Mouse (Mus musculus) c-Kit-positive CD71-positive TER-119-positive erythroid progenitor cells, embryonic 14.5 days (primary cell): ENCODE measurements around the gene March1.
"Not testable (repeated sequence)": the region's sequence is repeated elsewhere in the genome, so short reads cannot be mapped to it uniquely, and the experiment has no call there.

ENCODE experiments used
- DNase-seq: peaks from one replicate; pipeline ENCODE4 v3.0.0-alpha.2; 2013; ENCODE audit warnings: low spot score

Gene March1

DNA sequence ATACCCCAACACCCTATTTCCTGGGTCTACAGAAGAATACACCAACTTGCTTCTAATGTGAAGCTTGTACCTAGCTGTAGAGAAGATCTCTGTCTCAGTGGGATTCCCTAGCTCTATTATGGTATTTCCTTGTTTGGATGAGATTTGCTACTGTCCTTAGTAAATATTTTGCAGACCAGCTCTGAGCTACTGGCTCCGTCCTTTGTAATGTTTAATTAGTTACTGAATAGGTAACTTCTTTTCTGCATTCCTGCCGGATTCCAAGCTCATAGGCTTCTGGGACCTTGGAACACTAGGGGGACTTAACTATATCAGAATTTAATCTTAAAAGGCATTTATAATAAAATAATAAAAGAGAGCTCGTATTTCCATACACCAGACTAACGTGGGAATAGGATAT, 799.9 kb downstream of the March1 start:
- DNase-seq: not testable (repeated sequence)

DNA sequence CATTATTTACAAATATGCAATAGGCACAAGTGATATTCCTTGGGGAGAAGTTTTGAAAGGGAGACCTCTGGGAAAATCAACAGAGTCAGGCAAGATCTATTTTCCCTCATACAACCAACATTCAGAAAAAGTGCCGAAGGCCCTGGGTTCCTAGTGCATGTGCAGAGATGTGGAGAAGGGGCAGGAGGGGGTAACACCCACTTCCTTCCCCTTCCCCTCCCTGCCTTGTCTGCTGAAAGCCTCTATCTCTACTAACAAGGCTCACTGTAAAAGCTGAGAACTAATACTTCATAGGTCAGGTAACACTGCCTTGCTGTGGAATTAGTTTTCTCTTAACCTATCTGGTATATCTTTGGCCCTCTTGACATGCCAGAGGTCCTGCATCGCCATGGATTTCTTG, 812.9 kb downstream of the March1 start:
- no peak for DNase-seq

DNA sequence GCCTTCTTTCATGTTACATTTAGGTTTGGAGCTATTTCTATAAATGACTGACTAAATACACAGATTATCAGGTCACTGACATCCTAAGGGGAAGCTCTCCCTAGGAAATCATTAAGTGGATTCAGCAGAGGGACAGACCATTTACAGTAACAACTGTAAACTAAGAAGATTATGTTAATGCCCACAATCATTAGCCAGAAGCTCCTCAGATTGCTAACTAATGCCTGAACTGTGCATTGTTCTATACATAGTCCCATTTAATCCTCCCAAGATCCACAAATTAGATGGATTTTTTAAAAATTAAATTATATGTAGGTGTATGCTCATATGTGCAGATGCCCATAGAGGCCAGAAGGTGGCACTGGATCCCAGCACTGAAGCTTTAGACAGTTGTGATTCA, 815.9 kb downstream of the March1 start:
- DNase-seq: no peak

DNA sequence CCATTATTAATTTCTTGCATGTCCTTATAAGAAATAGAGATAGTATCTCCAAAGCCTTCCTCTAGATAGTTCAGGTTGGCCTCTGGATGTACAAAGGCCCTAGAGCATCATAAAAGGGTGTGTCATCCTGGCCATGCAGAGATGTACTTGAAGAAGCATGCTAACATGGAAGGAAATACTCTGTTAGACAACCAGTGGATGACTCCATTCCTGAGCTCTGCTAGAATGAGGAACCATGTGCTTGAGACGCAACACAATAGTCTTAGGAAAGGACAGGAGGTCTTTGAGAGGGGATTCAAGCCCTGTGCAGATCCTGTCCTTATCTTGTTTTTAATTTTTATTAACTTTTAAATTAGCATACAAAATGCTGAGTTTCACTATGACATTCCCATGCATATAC, 819.1 kb downstream of the March1 start:
- DNase-seq: no peak

DNA sequence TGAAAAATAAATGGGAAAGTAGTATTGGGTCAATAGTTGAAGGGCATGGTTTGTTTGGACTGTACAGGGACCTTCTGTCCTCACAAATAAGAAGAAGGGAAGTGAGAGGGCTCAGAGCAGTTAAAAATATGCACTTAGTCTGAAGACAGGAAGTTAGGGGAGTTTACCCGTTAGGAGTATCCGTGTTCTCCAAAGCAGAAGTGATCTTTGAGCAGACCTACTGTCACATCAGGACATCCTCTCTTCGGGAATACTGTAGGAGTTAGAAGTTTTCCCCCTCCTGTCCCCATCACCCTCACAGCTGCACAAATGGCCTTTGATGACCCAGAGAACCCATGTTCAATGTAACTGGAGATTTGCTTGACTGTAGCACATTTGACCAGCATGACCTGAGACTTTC, 820.2 kb downstream of the March1 start:
- no peak for DNase-seq

DNA sequence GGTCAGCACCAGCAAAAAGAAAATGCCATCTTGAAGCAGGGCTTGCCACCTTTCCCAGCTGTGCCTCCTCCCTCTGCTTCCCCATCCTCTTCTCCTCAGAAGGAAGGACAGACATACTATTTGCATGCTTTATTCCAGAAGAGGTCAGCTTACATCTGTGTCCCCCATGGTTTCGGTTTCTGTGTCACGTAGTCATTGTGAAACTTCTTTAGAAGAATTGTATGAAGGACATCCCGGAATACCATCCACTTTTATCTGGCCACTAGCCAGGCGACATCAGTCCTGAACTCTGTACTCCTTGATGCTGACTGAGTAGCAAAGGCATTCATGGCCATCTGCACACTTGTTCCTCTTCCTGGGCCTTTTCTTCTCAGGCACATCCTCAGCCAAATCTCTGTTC, 820.8 kb downstream of the March1 start:
- DNase-seq: no peak

DNA sequence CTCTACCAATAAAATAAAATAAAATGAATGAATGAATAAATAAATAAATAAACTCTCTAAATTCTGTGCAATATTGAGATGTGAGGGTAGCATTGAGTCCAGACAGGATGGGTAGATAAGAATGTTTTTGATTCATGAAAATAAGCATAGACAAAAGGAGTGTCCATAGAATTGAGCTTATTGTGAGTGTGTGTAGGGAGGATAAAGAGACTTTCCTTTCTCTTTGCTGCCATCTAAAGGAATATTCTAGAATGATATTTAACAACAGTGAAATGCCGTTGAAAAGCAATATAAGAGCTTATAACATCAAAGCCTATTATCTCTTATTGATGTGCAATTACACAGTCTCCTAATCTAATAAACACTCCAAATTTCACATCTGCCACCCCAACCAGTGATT, 823.4 kb downstream of the March1 start:
- DNase-seq: no peak

DNA sequence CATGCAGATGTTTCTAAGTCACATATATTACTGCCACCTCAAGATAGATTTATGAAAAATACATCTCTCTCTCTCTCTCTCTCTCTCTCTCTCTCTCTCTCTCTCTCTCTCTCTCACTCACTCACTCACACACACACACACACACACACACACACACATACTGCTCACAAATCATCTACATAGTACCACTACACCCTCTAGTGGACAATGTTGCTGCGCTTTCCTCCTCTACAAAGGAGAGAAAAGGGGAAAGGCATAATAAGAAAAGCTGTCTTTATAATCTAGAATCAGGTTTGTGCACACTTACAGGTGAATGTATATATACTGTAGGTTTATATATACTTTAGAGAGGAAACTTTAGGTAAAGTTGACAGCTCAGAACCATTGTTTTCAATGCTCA, 825.1 kb downstream of the March1 start:
- DNase-seq: no peak

DNA sequence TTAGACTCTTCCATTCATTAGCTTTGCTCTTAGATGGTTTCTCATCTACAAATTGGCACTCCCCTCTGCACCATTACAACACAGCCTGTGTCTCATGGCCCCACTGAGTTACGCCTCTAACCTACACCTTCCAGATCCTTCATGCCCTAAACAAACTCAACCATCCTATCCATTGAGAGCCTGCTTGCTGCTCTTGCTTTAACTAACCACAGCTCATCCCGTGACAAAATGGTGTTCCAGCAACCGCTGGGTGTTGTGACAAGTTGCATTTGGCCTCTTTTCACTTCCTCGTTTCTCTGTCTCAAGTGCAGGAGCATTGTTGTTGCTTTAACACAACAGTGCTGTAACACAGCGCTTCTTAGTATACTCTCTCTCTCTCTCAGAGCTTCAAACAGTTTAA, 826.4 kb downstream of the March1 start:
- DNase-seq: no peak

DNA sequence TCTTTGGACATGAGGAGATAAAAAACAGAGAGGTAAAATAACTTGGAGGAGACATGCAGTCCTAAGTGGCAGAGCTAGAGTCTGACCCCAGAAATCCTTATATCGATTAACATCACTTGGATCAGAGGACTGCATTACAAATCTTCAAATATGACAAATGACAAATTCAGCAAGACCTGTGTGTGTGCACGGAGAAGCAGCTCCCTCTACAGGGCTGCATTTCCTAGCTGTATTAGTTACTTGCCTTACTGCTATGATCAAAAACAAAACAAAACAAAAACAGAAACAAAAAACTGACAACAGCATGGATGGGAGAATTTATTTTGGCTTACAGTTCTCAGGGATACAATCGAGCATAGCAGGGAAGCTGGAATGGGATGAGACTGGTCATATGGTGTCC, 827.7 kb downstream of the March1 start:
- no peak for DNase-seq

DNA sequence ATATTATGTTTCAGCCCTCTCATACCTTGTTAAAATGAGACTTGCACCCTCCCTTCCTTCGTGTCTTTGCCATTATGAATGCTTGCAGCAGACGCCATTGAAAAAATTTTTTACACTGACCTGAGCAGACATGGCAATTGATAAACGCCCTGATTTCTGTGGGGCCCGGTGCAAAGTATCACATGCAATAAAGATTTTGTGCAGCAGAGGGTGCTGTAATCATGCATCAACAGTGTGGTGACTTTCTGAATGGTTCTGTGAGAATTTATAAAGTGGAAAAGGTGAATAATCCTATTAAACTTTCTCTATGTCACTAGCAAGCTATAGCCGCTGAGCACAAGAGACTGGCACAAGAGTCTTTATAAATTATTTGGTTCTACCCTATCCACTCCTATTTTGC, 833.0 kb downstream of the March1 start:
- peak; percentile 22 for DNase-seq

DNA sequence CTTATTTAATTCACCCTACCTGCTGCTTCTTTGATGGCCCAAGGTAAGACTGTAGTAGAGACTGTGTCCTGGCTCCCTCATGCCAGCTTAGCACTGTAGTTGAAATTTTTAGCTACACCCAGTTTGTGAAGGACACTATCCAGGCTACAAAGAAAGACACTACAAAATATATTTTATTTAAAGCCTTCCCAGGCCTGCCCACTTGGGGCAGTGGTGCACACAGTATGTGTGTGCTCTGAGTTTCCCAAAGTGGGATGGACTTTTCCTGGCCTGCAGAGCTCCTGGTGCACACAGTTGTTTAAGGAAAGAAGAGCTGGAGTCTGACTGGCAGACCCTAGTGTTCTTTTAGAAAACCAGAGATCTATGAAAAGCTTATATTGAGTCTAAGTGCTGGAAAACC, 839.4 kb downstream of the March1 start:
- no peak for DNase-seq

DNA sequence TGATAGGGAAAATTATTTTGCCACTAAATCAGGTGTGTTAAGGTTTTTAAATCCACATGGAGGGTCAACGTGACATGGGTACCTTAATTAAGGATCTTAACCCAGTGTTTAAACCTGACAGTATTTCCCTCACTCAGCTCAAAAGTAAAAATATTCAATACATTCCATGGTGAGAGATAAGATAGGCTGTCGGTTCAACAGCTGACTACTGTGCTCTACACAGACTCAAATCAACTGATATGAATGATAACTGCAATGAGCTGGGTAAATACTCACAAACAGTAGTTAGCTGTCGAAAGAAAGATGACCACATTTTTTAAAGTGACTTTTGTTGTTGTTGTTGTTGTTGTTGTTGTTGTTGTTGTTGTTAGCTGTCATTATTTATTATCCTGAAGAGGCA, 852.1 kb downstream of the March1 start:
- no peak for DNase-seq

DNA sequence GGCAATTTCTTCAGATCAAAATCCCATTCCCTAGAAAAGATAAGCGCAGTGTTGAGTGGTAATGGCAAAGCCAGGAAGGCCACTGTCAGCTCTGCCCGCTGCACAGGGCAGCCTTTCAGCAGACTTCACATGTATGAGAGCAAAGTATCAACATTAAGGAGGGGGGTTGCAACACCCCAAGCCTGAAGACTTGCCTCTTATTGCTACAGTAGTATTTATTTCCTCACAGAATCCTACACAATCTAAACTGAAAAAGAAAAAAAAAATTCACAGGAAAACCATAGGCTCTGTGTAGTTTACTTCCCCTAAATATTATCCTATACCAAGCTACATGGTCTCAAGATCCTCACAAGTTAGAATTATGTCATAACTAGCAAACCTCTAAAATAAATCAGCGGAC, 859.2 kb downstream of the March1 start:
- no peak for DNase-seq

DNA sequence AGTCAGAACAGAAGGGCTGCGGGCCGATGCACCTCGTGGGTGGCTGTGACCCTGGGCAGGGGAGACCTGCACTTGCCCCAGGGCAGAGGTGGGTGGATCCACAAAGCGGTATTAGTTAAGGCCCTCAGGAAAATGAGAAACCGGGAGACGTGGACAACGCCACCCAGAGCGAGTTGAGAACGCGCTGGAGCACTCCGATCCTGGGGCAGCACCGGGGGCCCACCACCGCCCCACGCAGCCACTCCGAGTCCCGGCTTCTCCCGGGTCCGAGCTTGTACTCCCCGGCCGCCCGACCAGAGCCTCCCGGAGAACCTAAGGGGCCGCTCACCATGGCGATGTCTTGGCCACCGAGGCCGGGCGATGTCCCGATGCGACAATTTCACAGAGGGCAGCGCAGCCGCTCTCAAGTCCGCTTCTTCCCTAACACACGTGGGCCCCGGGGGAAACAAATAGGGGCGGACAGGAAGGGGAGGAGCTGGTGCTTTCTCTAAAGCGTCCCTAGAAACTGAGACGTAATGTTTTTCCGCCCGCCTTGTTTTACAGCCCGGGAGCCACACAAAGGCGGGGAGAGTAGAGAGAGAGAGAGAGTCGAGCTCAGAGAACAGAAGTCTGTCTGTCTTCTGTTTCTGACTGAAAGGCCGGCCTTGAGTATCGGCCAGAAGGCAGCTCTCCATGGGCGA, 868.5 kb downstream of the March1 start, which contains the start of gene Tma16:
Gene Tma16 (minus strand): TSS at position 447 of the 680 bp plus-strand sequence.
- peak; percentile 81 for DNase-seq

DNA sequence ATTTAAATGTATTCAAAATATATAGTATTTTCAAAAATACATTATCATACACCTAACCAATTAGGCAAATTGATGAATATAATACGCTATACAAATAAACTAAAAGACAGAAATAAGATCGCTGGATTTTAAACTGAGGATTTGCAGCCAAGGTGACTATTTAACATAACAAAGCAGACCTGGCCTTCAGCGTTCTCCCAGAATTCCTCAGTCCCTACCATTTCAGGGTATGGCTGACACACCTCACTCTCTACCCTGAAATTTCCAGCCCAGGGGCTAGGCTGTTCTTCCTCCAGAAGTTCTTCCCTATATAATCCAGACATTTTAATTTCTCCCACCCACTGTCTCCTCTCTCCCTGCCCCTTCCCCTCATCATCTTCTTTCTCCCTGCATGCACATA, 870.9 kb downstream of the March1 start:
- no peak for DNase-seq

DNA sequence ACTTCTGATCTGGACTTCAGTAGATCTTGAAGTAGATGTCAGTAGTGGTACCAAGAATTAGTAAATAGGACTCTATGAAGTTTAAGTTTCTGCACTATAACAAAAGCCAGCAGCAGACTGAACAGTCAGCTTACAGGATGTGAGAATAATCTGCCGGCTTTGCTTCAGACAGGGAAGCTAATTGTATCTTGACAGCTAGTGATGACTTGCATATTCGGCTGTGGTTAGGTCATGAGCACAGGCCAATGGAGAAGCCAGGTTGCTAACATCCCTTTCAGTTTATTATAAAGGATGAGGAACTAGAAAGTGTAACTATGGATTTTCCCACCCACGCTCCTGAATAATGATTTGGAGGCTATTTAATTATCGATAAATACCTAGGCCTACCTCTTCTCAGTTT, 872.9 kb downstream of the March1 start:
- no peak for DNase-seq

DNA sequence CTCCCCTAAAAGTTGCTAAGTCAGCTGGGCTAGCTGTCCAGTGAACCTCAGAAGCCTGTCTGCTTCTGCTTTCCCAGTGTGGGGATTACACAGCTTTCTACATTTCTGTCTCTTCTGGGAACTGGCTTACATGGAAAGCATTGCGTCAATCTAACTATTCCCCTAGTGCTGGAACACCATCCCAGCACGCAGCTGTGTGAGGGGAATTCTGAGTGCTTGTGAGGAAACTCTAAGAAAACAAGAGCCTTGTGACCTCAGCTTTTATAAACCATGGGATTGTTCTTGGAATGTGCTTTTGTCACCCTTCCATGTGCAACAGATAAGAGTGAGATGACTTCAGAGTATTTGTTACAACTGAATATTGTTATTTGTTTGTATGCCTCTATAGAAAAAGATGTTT, 876.8 kb downstream of the March1 start:
- DNase-seq: no peak

DNA sequence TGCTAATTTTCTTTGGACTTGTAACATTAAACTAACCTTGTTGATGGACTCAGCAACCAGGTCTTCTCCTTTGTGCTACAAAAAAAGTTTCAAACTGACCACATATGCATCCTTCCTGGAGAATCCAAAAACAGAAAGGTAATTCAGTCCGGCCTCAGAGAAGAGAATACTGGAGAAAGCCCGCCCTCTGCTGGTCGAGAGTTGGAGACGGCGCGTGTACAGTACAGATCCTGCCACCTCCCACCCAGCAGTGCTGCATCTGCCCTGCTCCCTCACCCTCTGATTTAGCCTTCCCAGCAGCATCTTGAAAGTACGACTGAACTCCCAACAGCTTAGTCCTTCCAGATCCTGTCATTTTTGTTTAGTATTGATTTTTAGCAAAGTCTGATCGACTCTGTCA, 878.0 kb downstream of the March1 start:
- DNase-seq: peak; percentile 39

DNA sequence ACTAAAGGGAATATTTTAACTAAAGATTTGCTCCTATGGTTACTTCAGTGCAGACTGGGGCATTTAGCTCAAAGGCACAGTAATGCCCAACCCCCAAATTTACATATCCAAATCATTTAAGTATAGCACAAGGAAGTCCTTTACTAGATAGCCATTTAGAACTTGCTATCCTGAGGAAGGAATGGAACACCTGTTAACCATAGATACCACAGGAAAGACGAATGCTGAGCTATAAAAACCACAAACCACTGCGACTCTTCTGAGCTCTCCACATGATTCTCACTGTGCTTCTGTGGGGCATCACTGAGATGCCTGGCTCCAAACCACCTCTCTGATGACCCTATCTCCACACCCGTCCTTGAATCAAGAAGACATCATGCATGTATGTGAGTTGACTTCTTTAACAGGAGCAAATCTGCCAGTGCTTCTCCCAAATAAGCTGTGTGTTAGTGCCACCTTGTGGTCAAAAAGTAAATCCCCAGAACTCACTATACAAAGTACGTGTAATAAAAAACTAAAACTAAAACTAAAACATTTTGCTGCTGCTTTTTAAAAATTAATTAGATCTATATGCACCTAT, 879.4 kb downstream of the March1 start:
- DNase-seq: peak; percentile 54

DNA sequence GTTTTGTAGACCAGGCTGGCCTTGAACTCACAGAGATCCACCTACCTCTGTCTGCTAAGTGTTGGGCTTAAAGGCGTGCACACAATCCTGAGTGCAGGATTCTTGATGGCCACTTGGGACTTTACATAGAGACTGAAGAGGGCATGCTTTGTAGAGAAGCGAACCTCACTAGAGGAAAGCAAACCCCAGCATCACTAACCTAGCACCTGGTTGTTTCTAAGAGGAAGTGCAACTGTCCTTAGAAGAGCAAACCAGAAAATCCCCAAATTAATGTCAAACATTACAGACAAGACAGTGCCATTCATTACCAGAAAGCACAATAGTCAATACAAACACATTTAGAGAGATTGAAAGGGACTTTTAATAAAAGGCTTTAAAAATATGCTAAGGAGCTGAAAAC, 885.7 kb downstream of the March1 start:
- no peak for DNase-seq

DNA sequence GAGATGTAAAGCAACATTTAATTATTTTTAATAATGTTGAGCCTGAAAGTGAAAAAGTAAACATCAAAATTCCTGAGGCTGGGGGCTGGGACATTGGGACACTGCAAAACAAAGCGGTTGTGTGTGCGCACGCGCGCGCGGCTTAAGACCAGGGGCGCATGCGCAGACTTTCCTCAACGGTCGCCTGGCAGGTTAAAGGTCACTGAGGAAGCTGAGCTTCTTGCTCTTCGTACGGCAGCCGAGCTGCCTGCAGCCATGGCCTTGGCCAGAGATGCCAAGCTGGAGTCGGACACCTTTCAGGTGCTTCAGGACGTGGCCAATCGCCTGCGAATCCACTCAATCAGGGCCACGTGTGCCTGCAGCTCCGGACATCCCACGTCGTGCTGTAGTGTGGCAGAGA, 893.8 kb downstream of the March1 start, which contains the start of gene Tktl2:
Gene Tktl2 (plus strand): TSS at position 220 of the 400 bp plus-strand sequence.
- DNase-seq: no peak

DNA sequence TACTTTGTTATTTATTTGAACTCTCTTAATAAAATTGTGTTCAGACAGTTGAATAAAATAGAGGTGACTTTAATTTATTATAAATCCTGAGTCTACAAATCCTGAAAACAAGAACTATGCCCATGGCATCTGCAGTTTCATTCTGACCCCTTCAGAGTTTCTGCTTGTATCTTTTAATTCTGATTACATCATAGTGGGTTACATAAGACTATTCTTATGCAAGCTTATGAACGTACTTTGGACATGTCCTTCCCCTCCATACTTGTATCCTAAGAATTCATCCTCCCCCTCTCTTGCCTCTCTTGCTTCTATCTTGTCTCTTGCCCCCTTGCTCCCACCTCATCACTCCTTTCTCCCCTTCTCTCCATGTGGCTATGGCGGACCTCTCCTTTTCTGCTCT, 901.4 kb downstream of the March1 start:
- no peak for DNase-seq

DNA sequence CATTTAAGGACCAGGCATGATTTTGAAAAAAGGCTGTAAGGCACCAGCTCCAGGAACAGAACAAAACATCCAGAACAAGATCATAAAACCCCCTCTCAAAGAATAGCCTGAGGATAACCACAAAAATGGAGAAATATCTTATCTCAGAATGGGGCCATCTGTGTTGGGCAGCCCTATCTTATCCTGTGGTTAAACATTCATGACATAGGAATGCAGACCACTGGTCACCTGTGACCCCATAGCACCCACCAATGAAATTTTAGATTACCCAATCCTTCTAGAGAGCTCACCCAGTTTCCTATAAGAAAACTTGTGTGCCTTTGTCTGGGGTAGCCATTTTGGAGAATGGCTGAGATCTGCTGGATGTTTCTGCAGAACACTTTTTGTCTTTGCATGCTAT, 902.9 kb downstream of the March1 start:
- DNase-seq: no peak
